Mouse (Mus musculus) kidney, adult 9 months (tissue): ENCODE data around the gene Slfn5.
"Not testable (repeated sequence)": the region's sequence is repeated elsewhere in the genome, so short reads cannot be mapped to it uniquely, and the experiment has no call there.

Source experiments
- DNase-seq: peaks from one replicate; pipeline ENCODE4 v3.0.0; 2022

Gene Slfn5

DNA sequence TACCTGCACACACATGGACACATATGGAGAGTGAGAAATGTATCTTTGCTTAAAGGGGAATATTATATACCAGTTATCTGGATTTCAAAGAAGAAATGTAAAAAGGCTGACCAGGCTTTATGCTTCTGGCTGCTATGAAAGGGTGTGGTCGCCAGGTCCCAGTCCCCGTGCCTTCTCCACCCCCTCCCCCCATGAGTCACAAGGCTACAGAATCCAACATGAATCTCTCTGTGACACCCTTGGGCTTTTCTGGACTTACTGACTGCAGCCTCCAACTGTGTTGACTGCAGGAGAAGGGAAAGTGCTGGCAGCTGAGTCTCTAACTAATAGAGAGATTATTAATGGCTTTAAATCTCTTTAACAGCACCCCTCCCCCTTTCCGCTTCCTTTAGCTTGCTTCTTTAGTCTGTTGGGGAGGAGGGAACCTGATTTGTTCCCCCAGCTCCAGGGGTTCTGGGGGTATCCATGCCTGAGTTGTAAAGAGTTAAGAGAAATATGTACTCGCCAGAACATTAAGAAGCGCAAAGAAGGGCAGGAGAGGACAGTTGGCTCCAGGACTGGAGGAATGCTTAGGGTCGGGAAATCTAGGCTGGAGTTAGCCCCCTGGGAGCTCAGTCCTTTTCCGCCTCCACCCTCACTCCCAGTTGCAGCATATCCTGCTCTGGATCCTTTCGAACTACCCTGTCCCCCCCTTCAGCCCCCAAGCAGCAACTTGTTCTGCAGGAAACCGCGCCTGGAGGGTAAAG is at the start of gene Slfn5:
TSS of gene Slfn5 (plus strand) at position 614 of the 746 bp plus-strand sequence.
- DNase-seq = peak; percentile 71

DNA sequence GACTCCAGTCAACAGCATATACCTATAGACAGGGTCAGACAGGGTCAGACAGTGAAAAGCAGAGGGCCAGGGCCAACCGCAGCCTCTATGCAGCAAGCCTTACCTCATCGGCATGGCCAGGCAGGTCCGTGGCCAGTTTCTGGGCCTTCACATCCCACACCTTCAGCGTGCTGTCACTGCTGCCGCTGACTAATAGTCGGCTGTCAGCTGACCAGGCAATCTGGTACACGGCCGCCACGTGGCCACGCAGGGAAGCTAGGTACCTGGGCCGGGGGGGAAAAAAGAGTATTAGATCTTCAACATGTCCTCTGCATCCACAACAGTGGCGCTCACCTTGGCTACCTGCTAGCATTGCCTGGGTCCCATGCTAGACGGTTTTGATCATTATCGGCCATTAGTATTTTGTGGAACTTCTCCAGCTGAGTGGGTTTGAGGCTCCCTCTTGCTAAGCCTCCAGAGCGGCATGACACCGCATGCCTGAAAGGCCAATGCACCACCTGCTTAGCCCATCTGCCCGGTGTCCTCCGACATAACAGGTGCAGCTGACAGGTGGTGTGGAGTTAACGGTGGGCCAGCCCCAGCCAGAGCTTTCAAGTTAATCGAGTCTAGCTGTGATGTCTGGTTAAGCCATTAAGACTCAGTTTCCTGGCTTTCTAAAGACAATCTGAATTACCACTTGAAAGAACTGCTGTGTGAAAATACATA is 49.4 kb upstream of the Slfn5 start:
- no peak for DNase-seq

DNA sequence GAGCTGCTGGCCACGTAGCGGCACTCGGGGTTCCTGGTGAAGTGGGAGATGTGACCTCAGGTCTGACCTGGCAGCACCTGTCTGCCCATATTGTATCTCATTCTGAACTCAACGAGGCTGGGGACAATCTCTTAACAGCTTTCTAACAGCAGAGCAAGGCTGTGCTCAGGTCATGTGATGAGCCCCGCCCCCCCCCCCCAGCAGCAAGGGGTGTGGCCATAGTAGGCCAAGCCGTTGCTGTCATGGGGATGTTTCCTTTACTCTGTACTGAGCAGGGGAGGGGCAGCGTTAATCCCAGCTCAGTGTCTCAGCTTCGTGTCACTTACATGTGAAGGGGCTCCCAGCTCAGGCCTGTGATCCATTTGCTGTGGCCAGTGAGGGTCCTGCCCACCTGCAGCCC is 46.2 kb upstream of the Slfn5 start:
- no peak for DNase-seq

DNA sequence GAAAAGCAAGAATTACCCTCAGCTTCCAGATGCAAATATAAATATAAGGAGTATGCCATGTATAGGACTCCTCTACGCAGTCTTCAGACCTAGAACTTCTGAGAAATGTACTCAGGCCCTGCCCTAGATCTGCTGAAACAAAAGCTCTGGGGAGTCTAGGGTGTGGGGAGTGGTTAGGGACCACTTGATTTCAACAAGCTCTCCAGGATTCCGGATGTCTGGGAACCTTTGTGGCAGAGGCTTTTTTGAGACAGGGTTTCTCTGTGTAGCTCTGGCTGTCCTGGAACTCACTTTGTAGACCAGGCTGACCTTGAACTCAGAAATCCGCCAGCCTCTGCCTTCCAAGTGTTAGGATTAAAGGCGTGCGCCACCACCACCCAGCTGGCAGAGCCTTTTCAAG is 45.3 kb upstream of the Slfn5 start:
- DNase-seq = no peak

DNA sequence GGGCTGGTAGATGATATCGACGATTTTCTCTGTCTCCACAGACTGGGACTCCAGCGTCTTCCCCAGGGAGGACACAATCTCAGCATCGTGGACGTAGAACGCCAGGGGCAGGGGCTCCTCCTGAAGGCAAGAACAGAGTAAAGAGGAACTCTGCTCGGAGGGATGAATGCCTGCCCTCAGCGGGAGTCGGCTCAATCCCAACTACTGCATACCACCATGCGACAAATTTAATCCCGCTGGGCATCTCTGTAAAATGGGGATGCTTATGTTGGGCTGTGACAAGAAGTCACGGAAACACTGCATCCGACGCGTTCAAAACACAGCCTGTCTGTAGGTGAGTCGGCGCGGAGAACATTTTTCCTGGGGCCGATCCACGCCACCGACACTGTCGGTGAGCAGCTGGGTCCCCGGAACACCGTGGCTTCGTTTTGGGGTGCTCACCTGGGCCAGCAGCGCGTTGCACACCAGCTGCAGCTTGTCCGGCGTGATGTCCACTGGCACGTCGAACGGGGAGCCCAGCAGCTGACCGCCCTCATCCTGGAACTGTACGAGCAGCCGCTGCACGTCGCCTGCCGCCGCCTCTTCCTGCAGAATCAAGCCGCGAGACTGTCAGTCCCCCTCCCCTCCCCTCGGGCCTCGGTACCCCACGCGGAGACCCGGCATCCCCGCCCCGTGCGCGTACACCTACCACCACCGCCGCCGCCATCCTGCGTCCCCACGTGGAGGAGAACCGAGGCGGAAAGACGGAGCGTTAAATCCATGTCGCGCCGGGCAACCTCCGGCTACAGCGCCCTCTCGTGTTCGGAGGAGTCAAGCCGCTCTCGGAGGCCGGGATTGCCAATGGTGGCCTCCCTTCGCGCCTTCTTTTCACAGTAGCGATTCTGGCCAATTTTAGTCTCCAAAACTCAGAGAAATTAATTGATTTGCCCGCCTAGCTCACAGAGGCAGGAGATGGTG is 43.2 kb upstream of the Slfn5 start, which contains the start of gene Nle1:
TSS of gene Nle1 (minus strand) at position 761 of the 957 bp plus-strand sequence.
- DNase-seq = peak; percentile 89

DNA sequence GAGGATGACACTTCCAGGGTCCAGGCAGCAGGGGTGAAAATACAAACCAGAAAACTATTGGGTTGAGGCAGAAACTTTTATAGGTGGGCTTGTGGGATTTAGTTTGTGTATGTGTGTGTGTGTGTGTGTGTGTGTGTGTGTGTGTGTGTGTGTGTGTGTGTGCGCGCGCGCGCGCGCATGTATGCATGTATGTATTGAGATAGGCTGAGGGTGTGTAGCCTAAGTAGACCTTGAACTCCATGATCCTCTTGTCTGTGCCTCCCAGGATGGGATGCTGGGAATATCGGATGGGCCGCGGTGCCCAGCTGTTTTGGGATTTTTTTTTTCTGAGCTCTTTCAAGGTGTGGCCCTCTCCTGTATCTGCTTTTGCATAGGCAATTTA is 42.5 kb upstream of the Slfn5 start:
- DNase-seq = no peak

DNA sequence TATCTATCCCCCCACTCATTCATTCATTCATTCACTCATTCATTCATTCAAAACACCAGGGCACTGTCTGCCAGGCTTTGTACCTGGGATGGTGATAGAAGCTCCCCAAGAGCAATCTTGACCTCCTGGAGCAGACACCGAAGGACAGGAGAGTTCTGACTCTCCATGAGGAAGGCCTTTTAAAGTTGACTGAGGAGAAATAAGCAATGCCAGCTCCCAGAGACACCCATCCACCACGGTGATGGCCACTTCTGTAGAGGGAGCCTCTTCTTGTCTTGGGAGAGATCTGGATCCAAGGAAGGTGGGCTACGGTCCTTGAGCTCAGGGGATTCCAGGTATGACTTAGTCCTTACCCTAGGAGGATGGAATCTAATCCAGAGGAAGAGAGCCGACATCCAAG is 40.9 kb upstream of the Slfn5 start, which contains the start of gene Unc45b:
TSS of gene Unc45b (plus strand) at position 301 of the 400 bp plus-strand sequence.
- no peak for DNase-seq

DNA sequence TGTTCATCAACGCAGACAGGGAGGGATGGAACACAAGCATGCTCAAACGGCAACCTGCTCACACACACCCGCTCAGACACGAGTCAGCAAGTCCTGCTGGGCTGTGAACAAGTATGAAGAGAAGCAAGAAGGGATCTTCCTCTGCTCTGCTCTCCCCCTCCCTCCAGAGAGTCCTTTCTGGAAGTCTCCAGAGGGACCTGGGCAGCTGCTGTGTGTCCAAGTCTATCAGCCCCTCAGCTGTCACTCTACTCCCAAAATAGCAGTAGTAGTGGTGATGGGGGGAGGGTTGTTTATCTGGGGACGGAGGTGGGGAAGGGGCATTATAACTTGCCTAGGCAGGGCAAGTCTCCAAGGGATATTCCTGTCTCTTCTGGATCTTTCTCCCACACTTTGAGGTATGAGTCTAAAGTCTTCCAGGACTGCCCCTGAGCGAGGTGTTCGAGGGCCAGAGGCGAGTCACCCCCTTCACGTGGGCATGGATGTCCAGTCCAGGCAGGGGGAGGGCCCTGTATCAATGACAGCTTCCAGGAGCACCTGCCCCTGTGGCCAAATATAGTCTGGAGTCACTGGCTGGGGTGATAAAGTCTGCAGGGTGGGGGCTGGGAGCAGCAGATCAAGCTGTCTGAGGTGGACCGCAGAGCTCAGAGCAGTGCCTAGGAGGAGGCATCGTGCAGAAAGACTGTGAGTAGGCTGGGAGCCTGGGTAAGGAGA is 40.3 kb upstream of the Slfn5 start:
- DNase-seq = no peak

DNA sequence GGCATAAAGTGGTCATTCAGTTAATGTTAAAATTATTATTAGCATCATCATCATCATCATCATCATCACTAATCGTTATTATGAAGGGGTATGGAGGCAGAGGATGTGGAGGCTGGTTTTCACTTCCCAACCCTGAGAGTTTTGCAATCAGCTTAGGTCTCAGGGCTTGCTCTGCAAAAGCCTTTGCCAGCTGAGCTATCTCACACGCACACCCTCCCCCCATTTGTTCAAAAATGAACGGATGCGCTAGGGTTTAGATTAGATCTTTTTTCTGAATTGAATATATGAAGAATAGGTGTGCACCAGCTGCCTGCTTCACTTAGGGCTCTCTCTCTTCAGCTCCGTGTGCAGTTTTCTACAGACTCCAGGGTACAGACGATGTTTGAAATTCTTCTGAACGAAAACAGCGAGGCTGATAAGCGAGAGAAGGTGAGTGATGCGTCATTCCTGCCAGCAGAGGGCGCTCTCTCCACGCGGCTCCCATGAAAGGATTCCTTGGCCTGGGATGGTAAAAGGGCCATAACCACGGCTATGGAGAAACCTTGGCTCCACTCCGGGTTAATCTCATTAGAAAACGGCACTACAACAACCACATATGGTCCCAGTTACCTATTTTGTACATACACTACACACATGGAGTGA is 36.3 kb upstream of the Slfn5 start:
- DNase-seq = peak; percentile 69

DNA sequence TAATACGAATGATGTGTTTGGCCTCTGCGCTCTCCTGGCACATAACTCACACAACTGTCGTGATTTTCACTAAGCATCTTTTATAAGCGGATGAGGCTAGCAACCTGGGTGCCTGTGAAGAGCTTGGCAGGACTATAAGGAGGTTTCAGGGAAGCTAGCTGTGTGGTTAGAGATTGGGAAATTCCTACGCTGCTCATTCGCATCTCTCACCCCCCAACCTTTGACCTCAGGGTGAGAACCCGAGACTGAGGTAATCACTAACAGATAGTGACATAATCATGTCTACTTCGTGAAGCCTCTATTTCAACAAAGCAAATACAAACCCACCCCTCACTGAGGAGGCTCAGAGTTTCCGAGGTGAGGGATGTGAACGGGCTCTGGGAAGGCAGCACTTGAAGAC is 30.4 kb upstream of the Slfn5 start:
- DNase-seq = no peak

DNA sequence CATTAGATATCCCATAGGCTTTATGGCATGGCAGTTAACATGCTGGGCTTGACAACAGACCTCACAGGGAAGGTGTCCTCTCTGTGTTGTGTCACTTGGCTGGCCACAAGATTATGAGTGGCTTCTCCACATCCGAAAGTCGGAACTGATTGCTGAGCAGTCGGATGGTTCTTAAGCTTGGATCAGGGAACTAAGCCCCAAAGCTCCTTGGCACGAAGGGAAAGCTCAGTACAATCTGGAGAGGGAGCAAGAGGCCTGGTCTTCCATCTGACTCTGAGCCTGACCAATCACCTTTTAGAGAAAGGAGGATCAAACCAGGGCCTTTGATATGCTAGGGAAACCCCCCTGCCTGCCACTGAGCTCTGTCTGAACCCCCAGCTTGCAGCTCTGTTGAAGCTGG is 29.5 kb upstream of the Slfn5 start:
- no peak for DNase-seq

DNA sequence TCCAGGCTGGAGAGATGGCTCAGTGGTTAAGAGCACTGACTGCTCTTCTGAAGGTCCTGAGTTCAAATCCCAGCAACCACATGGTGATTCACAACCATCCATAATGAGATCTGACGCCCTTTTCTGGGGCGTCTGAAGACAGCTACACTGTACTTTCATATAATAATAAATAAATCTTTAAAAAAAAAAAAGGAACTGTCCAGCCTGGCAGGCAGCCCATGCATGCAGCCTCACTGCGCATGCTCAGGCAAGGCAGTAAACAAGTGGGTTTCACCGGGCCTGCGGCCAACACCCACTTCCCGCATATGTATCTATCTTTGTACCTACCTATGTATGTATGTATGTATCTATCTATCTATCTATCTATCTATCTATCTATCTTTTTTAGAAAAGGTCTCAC is 27.2 kb upstream of the Slfn5 start:
- DNase-seq = not testable (repeated sequence)

DNA sequence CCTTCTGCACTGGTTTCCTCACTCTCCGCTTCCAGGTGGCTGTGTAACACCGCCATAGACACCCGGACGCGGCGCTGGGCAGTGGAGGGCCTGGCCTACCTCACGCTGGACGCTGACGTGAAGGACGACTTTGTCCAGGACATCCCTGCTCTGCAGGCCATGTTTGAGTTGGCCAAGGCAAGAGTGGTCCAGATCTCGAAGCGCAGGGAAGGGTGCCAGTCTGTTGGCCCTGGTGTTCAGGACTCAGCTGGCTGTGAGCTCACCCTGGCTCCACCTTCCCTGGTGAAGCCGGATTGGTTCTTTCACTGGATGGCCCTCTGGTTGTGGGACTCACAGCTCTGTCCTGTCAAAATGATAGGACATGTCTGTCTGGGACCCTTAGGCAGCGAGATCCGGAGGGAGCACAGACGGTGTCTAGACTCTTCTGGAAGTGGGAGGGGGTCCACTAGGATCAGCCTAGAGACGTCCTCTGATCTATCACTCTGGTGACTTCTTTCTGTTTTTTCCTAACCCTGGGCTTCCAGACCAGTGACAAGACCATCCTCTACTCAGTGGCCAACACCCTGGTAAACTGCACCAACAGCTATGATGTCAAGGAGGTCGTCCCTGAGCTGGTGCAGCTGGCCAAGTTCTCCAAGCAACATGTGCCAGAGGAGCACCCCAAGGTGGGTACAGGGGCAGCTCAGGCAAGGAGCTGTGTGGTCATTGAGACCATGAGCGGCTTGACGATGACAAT is 22.1 kb upstream of the Slfn5 start:
- DNase-seq = no peak

DNA sequence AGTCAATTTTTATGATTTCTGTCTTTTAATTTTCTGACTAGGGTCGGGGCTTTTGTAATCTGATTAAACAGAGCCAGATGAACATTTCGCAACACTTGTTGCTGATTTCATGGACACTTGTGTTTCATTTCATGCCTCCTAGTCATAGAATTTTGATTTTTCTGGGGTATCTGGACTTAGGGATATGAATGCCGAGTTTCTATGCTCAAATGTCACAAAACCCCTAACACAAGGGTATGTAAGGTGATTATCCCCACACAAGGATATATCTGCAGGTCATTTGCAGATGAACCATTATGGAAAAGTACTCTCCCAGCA is 21.6 kb upstream of the Slfn5 start:
- no peak for DNase-seq

DNA sequence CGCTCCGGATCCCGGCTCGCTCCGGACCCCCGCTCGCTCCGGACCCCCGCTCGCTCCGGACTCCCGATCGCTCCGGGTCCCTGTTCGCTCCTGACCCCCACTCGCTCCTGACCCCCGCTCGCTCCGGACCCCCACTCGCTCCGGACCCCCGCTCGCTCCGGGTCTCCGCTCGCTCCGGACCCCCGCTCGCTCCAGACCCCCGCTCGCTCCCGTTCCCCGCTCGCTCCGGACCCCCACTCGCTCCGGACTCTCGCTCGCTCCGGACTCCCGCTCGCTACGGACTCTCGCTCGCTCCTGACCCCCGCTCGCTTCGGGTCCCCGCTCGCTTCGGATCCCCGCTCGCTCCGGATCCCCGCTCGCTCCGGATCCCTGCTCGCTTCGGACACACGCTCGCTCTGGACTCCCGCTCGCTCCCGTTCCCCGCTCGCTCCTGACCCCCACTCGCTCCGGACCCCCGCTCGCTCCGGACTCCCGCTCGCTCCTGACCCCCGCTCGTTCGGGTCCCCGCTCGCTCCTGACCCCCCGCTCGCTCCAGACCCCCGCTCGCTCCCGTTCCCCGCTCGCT is 20.7 kb upstream of the Slfn5 start:
- DNase-seq = not testable (repeated sequence)

DNA sequence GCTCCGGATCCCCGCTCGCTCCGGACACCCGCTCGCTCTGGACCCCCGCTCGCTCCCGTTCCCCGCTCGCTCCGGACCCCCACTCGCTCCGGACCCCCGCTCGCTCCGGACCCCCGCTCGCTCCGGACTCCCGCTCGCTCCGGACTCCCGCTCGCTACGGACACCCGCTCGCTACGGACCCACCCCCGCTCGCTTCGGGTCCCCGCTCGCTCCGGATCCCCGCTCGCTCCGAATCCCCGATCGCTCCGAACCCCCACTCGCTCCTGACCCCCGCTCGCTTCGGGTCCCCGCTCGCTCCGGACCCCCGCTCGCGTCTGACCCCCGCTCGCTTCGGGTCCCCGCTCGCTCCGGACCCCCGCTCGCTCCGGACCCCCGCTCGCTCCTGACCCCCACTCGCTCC is 20.0 kb upstream of the Slfn5 start:
- not testable (repeated sequence) for DNase-seq

DNA sequence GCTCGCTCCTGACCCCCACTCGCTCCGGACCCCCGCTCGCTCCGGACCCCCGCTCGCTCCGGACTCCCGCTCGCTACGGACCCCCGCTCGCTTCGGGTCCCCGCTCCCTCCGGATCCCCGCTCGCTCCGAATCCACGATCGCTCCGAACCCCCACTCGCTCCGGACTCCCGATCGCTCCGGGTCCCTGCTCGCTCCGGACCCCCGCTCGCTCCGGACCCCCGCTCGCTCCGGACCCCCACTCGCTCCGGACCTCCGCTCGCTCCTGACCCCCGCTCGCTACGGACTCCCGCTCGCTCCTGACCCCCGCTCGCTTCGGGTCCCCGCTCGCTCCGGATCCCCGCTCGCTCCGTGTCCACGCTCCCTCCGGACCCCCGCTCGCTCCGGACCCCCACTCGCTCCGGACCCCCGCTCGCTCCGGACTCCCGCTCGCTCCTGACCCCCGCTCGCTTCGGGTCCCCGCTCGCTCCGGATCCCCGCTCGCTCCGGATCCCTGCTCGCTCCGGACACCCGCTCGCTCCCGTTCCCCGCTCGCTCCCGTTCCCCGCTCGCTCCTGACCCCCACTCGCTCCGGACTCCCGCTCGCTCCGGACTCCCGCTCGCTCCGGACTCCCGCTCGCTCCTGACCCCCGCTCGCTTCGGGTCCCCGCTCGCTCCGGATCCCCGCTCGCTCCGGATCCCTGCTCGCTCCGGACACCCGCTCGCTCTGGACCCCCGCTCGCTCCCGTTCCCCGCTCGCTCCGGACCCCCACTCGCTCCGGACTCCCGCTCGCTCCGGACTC is 19.3 kb upstream of the Slfn5 start:
- not testable (repeated sequence) for DNase-seq

DNA sequence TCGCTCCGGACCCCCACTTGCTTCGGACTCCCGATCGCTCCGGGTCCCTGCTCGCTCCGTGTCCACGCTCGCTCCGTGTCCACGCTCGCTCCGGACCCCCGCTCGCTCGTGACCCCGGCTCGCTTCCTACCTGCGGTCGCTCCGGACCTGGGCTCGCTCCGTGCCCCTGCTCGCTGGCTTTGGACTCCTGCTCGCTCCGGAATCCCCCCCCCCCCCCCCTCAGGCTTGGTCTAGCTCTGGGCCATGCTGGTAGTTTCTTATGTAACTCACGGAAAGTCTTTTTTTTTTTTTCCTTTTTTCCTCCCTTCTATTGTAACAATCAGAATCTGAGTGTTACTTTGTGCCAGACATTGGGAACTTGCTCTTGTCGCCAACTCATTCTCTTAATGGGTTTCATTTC is 18.0 kb upstream of the Slfn5 start:
- no peak for DNase-seq

DNA sequence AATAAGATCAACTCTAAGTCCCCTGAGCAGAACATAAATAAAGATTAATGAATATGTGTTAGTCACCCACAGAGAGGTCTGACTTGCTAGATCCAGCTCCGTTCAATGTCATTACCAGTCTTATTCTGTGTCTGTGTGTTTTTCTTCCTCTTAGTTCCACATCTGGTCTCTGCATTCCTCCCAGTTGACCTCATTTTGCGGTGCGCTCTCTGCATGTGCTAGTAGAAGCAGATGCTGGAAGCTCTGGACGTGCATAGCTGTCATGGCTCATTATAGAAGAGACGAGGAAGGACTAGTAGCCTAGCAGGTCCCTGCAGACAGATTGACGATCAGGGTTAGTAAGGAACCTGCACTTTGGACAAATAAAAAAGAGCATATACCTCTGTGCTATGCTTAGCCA is 7.8 kb upstream of the Slfn5 start:
- DNase-seq = no peak

DNA sequence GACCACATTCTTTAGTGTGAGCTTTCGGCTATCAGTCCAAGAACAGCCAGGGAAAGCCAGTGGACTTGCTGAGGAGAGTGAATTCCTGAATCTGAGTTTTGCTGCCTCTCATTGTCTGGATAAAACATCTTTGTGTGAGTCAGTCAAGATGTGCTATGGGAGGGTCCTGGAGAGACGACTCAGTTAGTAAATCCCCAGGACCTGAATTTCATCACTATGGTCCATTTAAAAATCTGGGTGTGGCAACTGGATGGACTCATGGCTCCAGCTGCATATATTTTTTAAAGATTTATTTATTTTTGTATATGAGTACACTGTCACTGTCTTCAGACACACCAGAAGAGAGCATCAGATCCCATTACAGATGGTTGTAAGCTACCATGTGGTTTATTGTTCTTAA is 5.5 kb upstream of the Slfn5 start:
- DNase-seq = no peak
